Mouse (Mus musculus) stomach, embryonic 16.5 days (tissue): ENCODE results near the gene Pced1b. TPM values are rescaled to one million over a fixed set of nuclear protein-coding genes. Genes with fewer than 3 reads are reported as not detected.

Experiments used
- ATAC-seq: fragments of 200-750 bp; cut with Nextera tagmentation; 2 replicates; pipeline ENCODE4 v1.8.0; 2017; ENCODE audit warnings: moderate number of reproducible peaks, moderate TSS enrichment; ENCODE audit not compliant: insufficient read depth, low FRiP score
- H3K27ac ChIP-seq: fragments of 300-500 bp; sonication (generic); 2 replicates; pipeline ENCODE4 v1.5.1; 2014; ENCODE audit warnings: low read length
- H3K27me3 ChIP-seq: fragments of 300-500 bp; sonication (generic); 2 replicates; pipeline ENCODE4 v1.6.1; 2014; ENCODE audit warnings: low read length, control low read depth, mixed read lengths; ENCODE audit not compliant: control insufficient read depth, insufficient read depth
- H3K36me3 ChIP-seq: fragments of 300-500 bp; sonication (generic); 2 replicates; pipeline ENCODE4 v1.6.1; 2014; ENCODE audit warnings: low read length; ENCODE audit not compliant: control insufficient read depth, insufficient read depth
- H3K4me1 ChIP-seq: fragments of 300-500 bp; sonication (generic); 2 replicates; pipeline ENCODE4 v1.6.1; 2014; ENCODE audit warnings: low read length, control low read depth, mixed read lengths; ENCODE audit not compliant: control insufficient read depth, insufficient read depth
- H3K4me2 ChIP-seq: fragments of 300-500 bp; sonication (generic); 2 replicates; pipeline ENCODE4 v1.6.1; 2014; ENCODE audit warnings: low read depth, low read length, mixed read lengths
- H3K4me3 ChIP-seq: fragments of 300-500 bp; sonication (generic); replicated peaks from 2 replicates; pipeline ENCODE4 v1.5.1; 2014; ENCODE audit warnings: mild to moderate bottlenecking, low read length
- H3K9ac ChIP-seq: fragments of 300-500 bp; sonication (generic); 2 replicates; pipeline ENCODE4 v1.6.1; 2014; ENCODE audit warnings: low read length
- H3K9me3 ChIP-seq: fragments of 300-500 bp; sonication (generic); replicated peaks from 2 replicates; pipeline ENCODE4 v1.6.1; 2016; ENCODE audit warnings: low read length, control low read depth; ENCODE audit not compliant: control insufficient read depth
- WGBS: fragments of 180-500 bp; shearing (Covaris S2); extraction: QIAGEN DNeasy Blood & Tissue Kit; methylation state at CpG from one replicate; pipeline ENCODE4 v1.1.7; 2014; 5-methylcytosine and 5-hydroxymethylcytosine counted together
- polyA plus RNA-seq: library from polyadenylated mRNA; unstranded; fragments of >200 nt; fragmentation: Nextera tagmentation; extraction: Ambion mirVana; gene quantifications from 2 replicates; pipeline ENCODE4 v1.2.1, GENCODE M21; 2015

Pced1b gene
- polyA plus RNA-seq, 1 experiment from 2014 or later: 2.9 TPM

GRCm38 (mm10) chr15:97249322-97249721 is 2.4 kb downstream of the Pced1b start:
- ATAC-seq: no peak
- Histone ChIP-seq H3K27me3 (peaks cover 12% of the 10 kb centered on the region; the same call in 1 of the 2 replicates), H3K27ac (no peak overlapping the region), H3K4me1 (no peaks in the 10 kb centered on the region), H3K4me3 (no peak overlapping the region), H3K36me3 (no peaks in the 10 kb centered on the region), H3K4me2 (no peak overlapping the region), H3K9ac (no peak overlapping the region), H3K9me3 (no peaks in the 10 kb centered on the region)
- WGBS: 94% methylated on average over 10 of the region's 10 CpGs

- Histone ChIP-seq H3K4me2 (no peak overlapping the region), H3K4me3 (no peak overlapping the region), H3K27ac (no peak overlapping the region), H3K9me3 (no peaks in the 10 kb centered on the region), H3K27me3 (no peaks in the 10 kb centered on the region), H3K9ac (no peak overlapping the region), H3K36me3 (no peaks in the 10 kb centered on the region), H3K4me1 (no peaks in the 10 kb centered on the region)
- 73% methylated on average over 8 of the region's 8 CpGs for WGBS
- ATAC-seq: no peak
Measured at GRCm38 (mm10) chr15:97252493-97253034, 5.7 kb downstream of the Pced1b start.

- WGBS: 89% methylated on average over 4 of the region's 4 CpGs
- no peak for ATAC-seq
- Histone ChIP-seq H3K9me3 (no peaks in the 10 kb centered on the region), H3K27ac (no peak overlapping the region), H3K4me1 (no peaks in the 10 kb centered on the region), H3K27me3 (no peaks in the 10 kb centered on the region), H3K4me3 (no peak overlapping the region), H3K36me3 (no peaks in the 10 kb centered on the region), H3K9ac (no peak overlapping the region), H3K4me2 (no peak overlapping the region)
Measured at GRCm38 (mm10) chr15:97254375-97254774, 7.5 kb downstream of the Pced1b start.

- no peaks in the 10 kb centered on the region for H3K27me3 ChIP-seq
- no peak overlapping the region for H3K27ac ChIP-seq
- no peak overlapping the region for H3K9ac ChIP-seq
- no peaks in the 10 kb centered on the region for H3K4me1 ChIP-seq
- H3K4me2 ChIP-seq: no peak overlapping the region
- no peaks in the 10 kb centered on the region for H3K9me3 ChIP-seq
- ATAC-seq: no peak
- WGBS: 92% methylated on average over 3 of the region's 3 CpGs
- no peaks in the 10 kb centered on the region for H3K36me3 ChIP-seq
- no peak overlapping the region for H3K4me3 ChIP-seq
Measured at GRCm38 (mm10) chr15:97255800-97256199, 8.9 kb downstream of the Pced1b start.

GRCm38 (mm10) chr15:97256411-97256810 is 9.5 kb downstream of the Pced1b start:
- no peaks in the 10 kb centered on the region for H3K9me3 ChIP-seq
- no peak for ATAC-seq
- H3K4me3 ChIP-seq: no peak overlapping the region
- H3K27ac ChIP-seq: no peak overlapping the region
- no peaks in the 10 kb centered on the region for H3K27me3 ChIP-seq
- H3K4me2 ChIP-seq: no peak overlapping the region
- H3K9ac ChIP-seq: no peak overlapping the region
- no peaks in the 10 kb centered on the region for H3K4me1 ChIP-seq
- H3K36me3 ChIP-seq: no peaks in the 10 kb centered on the region
- 88% methylated on average over 11 of the region's 11 CpGs for WGBS

- 58% methylated on average over 8 of the region's 8 CpGs for WGBS
- H3K9ac ChIP-seq: no peak overlapping the region
- no peak overlapping the region for H3K27ac ChIP-seq
- no peaks in the 10 kb centered on the region for H3K27me3 ChIP-seq
- H3K9me3 ChIP-seq: no peaks in the 10 kb centered on the region
- no peaks in the 10 kb centered on the region for H3K4me1 ChIP-seq
- H3K4me3 ChIP-seq: no peak overlapping the region
- no peak overlapping the region for H3K4me2 ChIP-seq
- no peaks in the 10 kb centered on the region for H3K36me3 ChIP-seq
- ATAC-seq: no peak
Measured at GRCm38 (mm10) chr15:97257206-97257775, 10.4 kb downstream of the Pced1b start.

- Histone ChIP-seq H3K9me3 (no peaks in the 10 kb centered on the region), H3K4me2 (no peak overlapping the region), H3K27me3 (no peaks in the 10 kb centered on the region), H3K9ac (no peak overlapping the region), H3K36me3 (no peaks in the 10 kb centered on the region), H3K4me3 (no peak overlapping the region), H3K4me1 (no peaks in the 10 kb centered on the region), H3K27ac (no peak overlapping the region)
- ATAC-seq: no peak
- 75% methylated on average over 17 of the region's 17 CpGs for WGBS
Measured at GRCm38 (mm10) chr15:97258483-97259230, 11.8 kb downstream of the Pced1b start.

GRCm38 (mm10) chr15:97259300-97259699 is 12.4 kb downstream of the Pced1b start:
- ATAC-seq: no peak
- Histone ChIP-seq H3K27ac (no peak overlapping the region), H3K4me2 (no peak overlapping the region), H3K4me1 (no peaks in the 10 kb centered on the region), H3K4me3 (no peak overlapping the region), H3K9me3 (no peaks in the 10 kb centered on the region), H3K9ac (no peak overlapping the region), H3K27me3 (no peaks in the 10 kb centered on the region), H3K36me3 (no peaks in the 10 kb centered on the region)
- WGBS: 85% methylated on average over 8 of the region's 8 CpGs

- Histone ChIP-seq H3K9me3 (no peaks in the 10 kb centered on the region), H3K27ac (no peak overlapping the region), H3K4me1 (no peaks in the 10 kb centered on the region), H3K36me3 (no peaks in the 10 kb centered on the region), H3K4me3 (no peak overlapping the region), H3K4me2 (no peak overlapping the region), H3K27me3 (no peaks in the 10 kb centered on the region), H3K9ac (no peak overlapping the region)
- no peak; the same call in 1 of the 2 replicates for ATAC-seq
- 73% methylated on average over 11 of the region's 11 CpGs for WGBS
Measured at GRCm38 (mm10) chr15:97259968-97260597, 13.2 kb downstream of the Pced1b start.
